Mouse (Mus musculus) right cerebral cortex, postnatal 14 days (tissue): ENCODE measurements around the gene Hist1h2be.
"Not testable (repeated sequence)": the region's sequence is repeated elsewhere in the genome, so short reads cannot be mapped to it uniquely, and the experiment has no call there.

Source experiments
- DNase-seq: peaks from one replicate; pipeline ENCODE4 v3.0.0; 2022

Gene Hist1h2be

GRCm38 (mm10) chr13:23572218-23573033 is 48.5 kb downstream of the Hist1h2be start:
- no peak for DNase-seq

- not testable (repeated sequence) for DNase-seq
Measured at GRCm38 (mm10) chr13:23571504-23572217, 49.3 kb downstream of the Hist1h2be start.

GRCm38 (mm10) chr13:23571022-23571503 is 49.9 kb downstream of the Hist1h2be start, which contains the start of the genes Hist1h2ae and Hist1h2bg:
Hist1h2ae (minus strand) TSS chr13:23571220.
Hist1h2bg (plus strand) TSS chr13:23571396.
- peak; percentile 34 for DNase-seq

- DNase-seq, result not testable (repeated sequence)
Measured at GRCm38 (mm10) chr13:23570261-23571021, 50.5 kb downstream of the Hist1h2be start.

- no peak for DNase-seq
Measured at GRCm38 (mm10) chr13:23564482-23564881, 56.4 kb downstream of the Hist1h2be start.

GRCm38 (mm10) chr13:23562699-23563462 is 58.0 kb downstream of the Hist1h2be start:
- DNase-seq, result peak; percentile 26

GRCm38 (mm10) chr13:23561883-23562659 is 58.9 kb downstream of the Hist1h2be start, which contains the start of gene Hist1h3e:
Hist1h3e (minus strand) TSS chr13:23562369.
- DNase-seq, result peak; percentile 92

GRCm38 (mm10) chr13:23561531-23561882 is 59.4 kb downstream of the Hist1h2be start:
- not testable (repeated sequence) for DNase-seq

GRCm38 (mm10) chr13:23560699-23561098 is 60.2 kb downstream of the Hist1h2be start:
- not testable (repeated sequence) for DNase-seq

GRCm38 (mm10) chr13:23556906-23557305 is 64.0 kb downstream of the Hist1h2be start:
- DNase-seq, result no peak

- DNase-seq, result peak; percentile 10
Measured at GRCm38 (mm10) chr13:23555839-23556416, 65.0 kb downstream of the Hist1h2be start.

GRCm38 (mm10) chr13:23554925-23555838 is 65.7 kb downstream of the Hist1h2be start:
- DNase-seq, result peak; percentile 68

GRCm38 (mm10) chr13:23554393-23554792 is 66.5 kb downstream of the Hist1h2be start:
- DNase-seq, result no peak

- no peak for DNase-seq
Measured at GRCm38 (mm10) chr13:23552962-23553361, 68.0 kb downstream of the Hist1h2be start, which contains the start of gene Hist1h1d. Hist1h1d (plus strand) TSS chr13:23553262.

GRCm38 (mm10) chr13:23551931-23552914 is 68.7 kb downstream of the Hist1h2be start:
- no peak for DNase-seq

- peak; percentile 82 for DNase-seq
Measured at GRCm38 (mm10) chr13:23551146-23551834, 69.6 kb downstream of the Hist1h2be start, which contains the start of gene Hist1h4f. Hist1h4f (minus strand) TSS chr13:23551648.

GRCm38 (mm10) chr13:23550761-23551145 is 70.2 kb downstream of the Hist1h2be start:
- no peak for DNase-seq

GRCm38 (mm10) chr13:23546694-23547093 is 74.2 kb downstream of the Hist1h2be start:
- no peak for DNase-seq
